Mouse (Mus musculus) gastrocnemius, adult 18-20 months (tissue): ENCODE results near the gene Anxa8. TPM values are rescaled to one million over a fixed set of nuclear protein-coding genes. Genes with fewer than 3 reads are reported as not detected.

Source experiments
- DNase-seq: peaks from one replicate; pipeline ENCODE4 v3.0.0; 2021; ENCODE audit warnings: low spot score
- long read RNA-seq, 2 experiments: library from polyadenylated mRNA; stranded (forward); transcript quantifications; one replicate each; pipeline ENCODE4 v2.0.0; 2021
- total RNA-seq, 2 experiments: library from RNA; stranded (reverse); gene quantifications; 2 replicates each; pipeline ENCODE4 v1.2.3; 2021

The Anxa8 gene
- 1 to 10 TPM in 1 of 2 experiments, under 1 TPM in 1; 0.88 to 1.0 TPM for total RNA-seq
- long read RNA-seq, experiment 1: 0 reads
- long read RNA-seq, experiment 2: 0 reads

GRCm38 (mm10) chr14:34085731-34086130, at the start of gene Anxa8:
Gene Anxa8 (plus strand): TSS chr14:34085981.
- DNase-seq: peak; percentile 18

GRCm38 (mm10) chr14:34041241-34041640, 44.5 kb upstream of the Anxa8 start:
- no peak for DNase-seq

GRCm38 (mm10) chr14:34043341-34043740, 42.4 kb upstream of the Anxa8 start:
- no peak for DNase-seq

- no peak for DNase-seq
These were observed 35.5 kb upstream of the Anxa8 start for GRCm38 (mm10) chr14:34050101-34050779.

- no peak for DNase-seq
These were observed 33.3 kb upstream of the Anxa8 start, which contains the start of gene Antxrl for GRCm38 (mm10) chr14:34052516-34052915. Gene Antxrl (plus strand): TSS chr14:34052707.

GRCm38 (mm10) chr14:34071665-34072064, 14.1 kb upstream of the Anxa8 start:
- no peak for DNase-seq

GRCm38 (mm10) chr14:34075346-34075745, 10.4 kb upstream of the Anxa8 start:
- no peak for DNase-seq

GRCm38 (mm10) chr14:34077222-34077621, 8.6 kb upstream of the Anxa8 start:
- no peak for DNase-seq

- no peak for DNase-seq
These were observed 7.5 kb upstream of the Anxa8 start for GRCm38 (mm10) chr14:34078293-34078692.

- DNase-seq: peak; percentile 74
These were observed 5.3 kb upstream of the Anxa8 start for GRCm38 (mm10) chr14:34080321-34080997.

- no peak for DNase-seq
These were observed 1.0 kb downstream of the Anxa8 start for GRCm38 (mm10) chr14:34086806-34087205.

- DNase-seq: no peak
These were observed 2.1 kb downstream of the Anxa8 start for GRCm38 (mm10) chr14:34087856-34088398.

- DNase-seq: no peak
These were observed 4.0 kb downstream of the Anxa8 start for GRCm38 (mm10) chr14:34089796-34090195.

GRCm38 (mm10) chr14:34091475-34091874, 5.7 kb downstream of the Anxa8 start:
- no peak for DNase-seq

GRCm38 (mm10) chr14:34092856-34093255, 7.1 kb downstream of the Anxa8 start:
- DNase-seq: no peak

- no peak for DNase-seq
These were observed 10.4 kb downstream of the Anxa8 start for GRCm38 (mm10) chr14:34096161-34096560.

- DNase-seq: no peak
These were observed 16.8 kb downstream of the Anxa8 start, which contains the start of gene A630023A22Rik for GRCm38 (mm10) chr14:34102601-34103000. Gene A630023A22Rik (minus strand): TSS chr14:34102754.

- no peak for DNase-seq
These were observed 18.1 kb downstream of the Anxa8 start for GRCm38 (mm10) chr14:34103855-34104254.

- DNase-seq: peak; percentile 69
These were observed 19.1 kb downstream of the Anxa8 start for GRCm38 (mm10) chr14:34104892-34105291.

- DNase-seq: peak; percentile 17
These were observed 20.7 kb downstream of the Anxa8 start for GRCm38 (mm10) chr14:34106389-34107062.

- no peak for DNase-seq
These were observed 21.8 kb downstream of the Anxa8 start for GRCm38 (mm10) chr14:34107594-34107993.

- DNase-seq: no peak
These were observed 28.5 kb downstream of the Anxa8 start for GRCm38 (mm10) chr14:34114311-34114710.
